Mouse (Mus musculus): Measurements from ENCODE around the gene Ccdc30.

The Ccdc30 gene

DNA sequence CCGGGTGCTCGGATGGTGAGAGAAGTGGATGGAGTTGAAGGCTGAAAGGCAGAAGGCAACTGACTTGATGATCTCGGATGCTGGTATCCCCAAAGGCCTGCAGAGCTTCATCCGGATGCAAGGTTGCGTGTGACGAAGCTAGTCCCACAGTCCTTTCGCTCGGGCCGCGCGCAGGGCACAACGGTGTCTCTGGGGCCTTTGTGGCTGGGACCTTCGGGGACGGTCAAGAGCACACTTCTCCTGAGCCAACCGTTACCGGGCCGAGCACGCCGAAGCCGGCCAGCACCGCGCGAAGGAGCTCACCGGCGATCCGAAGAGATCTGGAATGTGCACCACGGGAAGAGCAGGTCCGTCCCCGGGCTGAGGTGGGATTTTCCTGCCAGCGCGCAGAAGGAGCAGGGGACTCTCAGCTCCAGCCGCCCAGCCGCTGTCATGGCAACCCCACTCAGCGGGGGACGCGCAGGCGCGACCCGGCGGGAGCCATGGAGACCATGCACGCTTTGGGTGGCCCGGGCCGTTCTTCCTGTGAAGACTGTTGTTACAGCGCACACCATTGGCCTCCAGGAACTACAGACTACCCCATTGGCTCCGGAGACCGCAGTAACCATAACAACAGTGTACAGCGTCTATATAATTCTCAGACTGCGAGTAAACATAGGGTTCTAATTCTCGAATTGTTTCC lies at the start of gene Ccdc30:
TSS of gene Ccdc30 (minus strand) at position 450 of the 682 bp plus-strand sequence.
- DNase-seq (ENCODE audit: low read depth, low spot score) = peak; percentile 80

DNA sequence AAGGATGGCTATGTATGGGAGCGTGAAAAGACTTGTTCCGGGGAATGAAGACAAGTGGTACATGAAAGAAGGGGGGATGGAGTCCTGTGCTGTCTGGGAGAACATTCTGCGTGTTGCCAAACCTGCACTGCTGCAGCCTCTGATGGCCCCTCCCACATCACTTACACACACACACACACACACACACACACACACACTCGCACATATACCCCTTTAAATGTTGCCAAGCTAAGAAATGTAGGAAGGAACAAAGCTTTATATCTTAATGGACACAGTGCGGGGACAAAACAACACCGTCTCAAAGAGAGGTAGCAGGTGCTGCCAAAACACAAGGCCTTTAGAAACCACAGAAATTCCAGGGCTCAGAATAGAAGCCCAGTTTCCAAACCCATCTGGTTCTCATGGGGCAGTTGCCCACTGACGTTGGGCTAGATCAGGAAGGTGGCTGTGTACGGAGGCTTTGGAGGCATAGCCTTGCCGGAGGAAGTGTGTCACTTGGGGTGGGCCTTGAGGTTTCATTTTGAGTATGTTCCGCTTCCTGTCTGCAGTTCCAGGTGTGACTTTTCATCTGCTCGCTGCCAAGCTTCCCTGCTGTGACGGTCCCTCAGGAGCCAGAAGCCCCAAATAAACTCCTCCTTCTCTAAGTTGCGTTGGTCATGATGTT lies 48.6 kb upstream of the Ccdc30 start:
- peak; percentile 82 for DNase-seq (ENCODE audit: low read depth, low spot score)
- Histone ChIP-seq H3K27me3 (ENCODE audit: control insufficient read depth, insufficient read depth, low read length, poor library complexity, severe bottlenecking) (no peaks in the 10 kb centered on the region), H3K36me3 (ENCODE audit: control insufficient read depth, insufficient read depth, low read length, poor library complexity, severe bottlenecking) (no peaks in the 10 kb centered on the region)

More for the DNA sequence above, at the start of gene Ccdc30:
- Histone ChIP-seq H3K27me3 (ENCODE audit: control insufficient read depth, insufficient read depth, low read length, poor library complexity, severe bottlenecking) (no peaks in the 10 kb centered on the region), H3K36me3 (ENCODE audit: control insufficient read depth, insufficient read depth, low read length, poor library complexity, severe bottlenecking) (peaks cover 1% of the 10 kb centered on the region; the same call in 1 of the 2 replicates)

DNA sequence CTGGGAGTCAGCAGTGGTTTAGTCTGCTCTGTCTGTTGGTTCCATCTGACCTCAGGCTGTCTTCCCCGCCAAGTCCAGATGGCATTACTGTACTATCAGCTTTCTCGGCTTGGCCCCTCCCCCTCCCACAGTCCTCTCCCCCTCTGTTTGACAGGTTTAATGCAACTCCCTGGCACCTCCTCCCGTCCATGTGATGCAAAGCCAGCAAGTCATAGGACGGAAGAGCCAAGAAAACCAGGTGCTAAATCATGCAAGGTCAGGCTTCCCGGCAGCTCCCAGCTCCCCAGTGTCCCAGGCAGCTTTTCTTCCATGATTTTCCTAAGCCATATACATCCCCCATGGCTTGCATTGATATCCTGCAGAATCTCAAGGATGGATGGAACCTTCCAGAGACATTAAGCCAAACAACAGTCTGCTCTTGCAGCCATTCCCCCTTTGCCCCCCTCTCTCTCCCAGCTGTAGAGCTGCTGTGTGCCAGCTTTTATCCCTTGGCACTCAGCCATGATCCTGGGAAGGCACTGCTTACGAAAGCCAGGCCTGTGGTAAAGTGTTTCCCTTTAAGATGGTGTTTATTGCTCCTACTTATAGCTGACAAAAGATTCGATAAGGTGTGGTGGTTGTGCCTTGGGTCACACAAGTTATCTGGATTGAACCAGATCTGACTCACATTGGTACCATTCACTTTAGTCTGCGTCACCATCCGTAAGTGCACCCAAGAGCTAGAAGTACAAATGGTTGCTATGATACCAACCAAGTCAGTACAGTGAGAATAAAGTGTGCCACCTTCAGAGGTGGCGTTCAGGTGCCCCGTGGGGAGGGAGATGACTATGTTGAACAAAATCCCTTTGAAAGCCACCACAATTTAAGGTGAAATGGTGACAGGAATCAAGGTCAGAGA lies 47.8 kb upstream of the Ccdc30 start:
- no peaks in the 10 kb centered on the region for H3K36me3 ChIP-seq (ENCODE audit: control insufficient read depth, insufficient read depth, low read length, poor library complexity, severe bottlenecking)
- no peaks in the 10 kb centered on the region for H3K27me3 ChIP-seq (ENCODE audit: control insufficient read depth, insufficient read depth, low read length, poor library complexity, severe bottlenecking)
- no peak for DNase-seq (ENCODE audit: low read depth, low spot score)

DNA sequence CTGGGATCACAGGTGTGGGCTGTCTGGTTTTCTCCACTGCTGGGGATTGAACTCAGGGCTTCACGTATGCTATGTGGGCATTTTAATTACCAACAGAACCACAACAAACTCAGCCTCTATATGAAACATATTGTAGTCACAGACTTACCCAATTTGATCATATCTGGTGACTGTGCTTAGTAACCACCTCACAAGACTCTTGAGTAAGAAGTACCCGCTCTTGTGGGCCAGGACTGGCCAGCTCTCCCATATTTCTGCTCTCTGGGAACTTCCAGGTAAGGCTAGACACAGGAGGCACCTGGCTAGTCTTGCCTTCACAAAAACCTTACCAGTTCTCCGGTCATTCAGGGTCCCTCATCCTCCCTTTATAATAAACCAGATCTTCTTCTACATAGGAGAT lies 47.1 kb upstream of the Ccdc30 start:
- no peaks in the 10 kb centered on the region for H3K36me3 ChIP-seq (ENCODE audit: control insufficient read depth, insufficient read depth, low read length, poor library complexity, severe bottlenecking)
- DNase-seq (ENCODE audit: low read depth, low spot score) = no peak
- no peaks in the 10 kb centered on the region for H3K27me3 ChIP-seq (ENCODE audit: control insufficient read depth, insufficient read depth, low read length, poor library complexity, severe bottlenecking)

DNA sequence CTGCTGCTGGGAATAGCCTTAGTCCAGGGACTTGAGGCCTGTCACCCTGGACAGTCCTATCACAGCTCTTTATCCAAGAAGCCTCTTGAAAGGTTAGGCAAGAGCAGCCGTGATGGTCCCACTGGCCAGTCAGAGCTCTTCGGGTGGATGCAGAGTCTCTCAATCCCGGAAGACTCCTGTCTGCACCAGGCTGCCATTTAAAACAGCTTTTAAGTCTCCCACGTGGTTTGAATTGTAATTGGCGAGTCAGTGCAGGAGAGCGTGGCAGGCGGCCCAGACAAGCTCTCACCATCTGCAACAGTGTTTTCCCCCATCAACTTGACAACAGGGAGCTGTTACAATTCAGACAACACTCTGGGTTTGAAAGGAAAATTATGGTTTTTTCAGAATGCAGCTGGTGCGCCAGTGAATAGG lies 45.4 kb upstream of the Ccdc30 start:
- Histone ChIP-seq H3K27me3 (ENCODE audit: control insufficient read depth, insufficient read depth, low read length, poor library complexity, severe bottlenecking) (no peaks in the 10 kb centered on the region), H3K36me3 (ENCODE audit: control insufficient read depth, insufficient read depth, low read length, poor library complexity, severe bottlenecking) (no peaks in the 10 kb centered on the region)
- no peak for DNase-seq (ENCODE audit: low read depth, low spot score)

DNA sequence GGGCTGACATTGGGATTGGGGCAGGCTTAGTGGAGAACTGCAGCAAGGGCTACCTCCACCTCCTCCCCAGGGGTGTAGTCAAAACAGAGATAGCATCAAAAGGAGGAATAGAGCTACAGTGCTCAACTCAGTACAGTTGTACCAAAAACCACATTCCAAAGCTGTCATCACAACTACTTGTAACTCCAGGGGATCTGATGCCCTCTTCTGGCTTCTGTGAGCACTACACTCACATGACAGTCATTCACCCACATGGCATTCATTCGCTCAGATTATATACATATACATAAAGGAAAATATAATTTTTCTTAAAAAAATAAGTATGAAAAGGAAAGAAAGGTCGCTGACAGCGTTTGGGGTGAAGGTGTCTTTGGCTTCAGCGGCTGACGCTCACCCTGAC lies 45.0 kb upstream of the Ccdc30 start:
- no peaks in the 10 kb centered on the region for H3K27me3 ChIP-seq (ENCODE audit: control insufficient read depth, insufficient read depth, low read length, poor library complexity, severe bottlenecking)
- peak; percentile 24 for DNase-seq (ENCODE audit: low read depth, low spot score)
- no peaks in the 10 kb centered on the region for H3K36me3 ChIP-seq (ENCODE audit: control insufficient read depth, insufficient read depth, low read length, poor library complexity, severe bottlenecking)

DNA sequence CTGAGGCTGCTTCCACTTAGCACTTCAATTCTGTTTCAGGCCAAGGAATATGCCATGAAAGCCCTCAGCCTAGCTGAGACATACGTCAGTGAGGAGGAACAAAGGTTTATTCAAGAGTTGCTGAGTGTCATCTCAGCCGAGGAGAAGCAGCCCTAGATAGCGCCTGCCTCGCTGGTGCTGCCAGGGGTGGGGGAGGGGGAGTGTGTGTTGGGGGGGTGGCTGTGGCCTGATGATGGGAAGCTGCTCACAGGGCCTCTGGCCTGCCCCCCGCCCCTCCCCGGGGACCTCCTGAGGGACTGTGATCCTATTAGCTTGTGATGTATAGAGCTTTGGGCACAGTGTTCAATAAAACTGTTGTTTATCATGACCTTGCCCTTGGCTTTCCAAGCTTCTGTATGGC lies 38.2 kb upstream of the Ccdc30 start:
- Histone ChIP-seq H3K36me3 (ENCODE audit: control insufficient read depth, insufficient read depth, low read length, poor library complexity, severe bottlenecking) (no peaks in the 10 kb centered on the region), H3K27me3 (ENCODE audit: control insufficient read depth, insufficient read depth, low read length, poor library complexity, severe bottlenecking) (no peaks in the 10 kb centered on the region)
- no peak for DNase-seq (ENCODE audit: low read depth, low spot score)

DNA sequence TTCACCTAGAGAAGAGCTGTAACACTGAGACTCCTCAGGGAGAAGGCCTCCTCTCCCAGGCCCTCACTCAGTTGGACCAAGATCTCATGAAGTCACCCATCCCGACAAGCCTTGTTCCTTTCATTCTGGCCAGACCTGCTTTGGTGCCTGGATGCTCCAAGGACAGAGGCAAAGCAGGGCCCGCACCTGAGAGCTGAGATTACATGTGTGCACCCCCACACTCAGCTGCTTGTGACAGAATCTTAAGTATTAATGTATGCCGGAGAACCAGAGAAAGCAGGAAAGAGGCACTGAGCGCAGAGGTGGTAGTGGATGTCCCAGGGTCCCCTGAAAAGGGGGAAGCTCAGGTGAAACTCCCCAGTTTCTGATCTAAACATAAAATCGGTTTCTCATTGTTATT lies 37.8 kb upstream of the Ccdc30 start:
- DNase-seq (ENCODE audit: low read depth, low spot score) = no peak
- H3K36me3 ChIP-seq (ENCODE audit: control insufficient read depth, insufficient read depth, low read length, poor library complexity, severe bottlenecking) = no peaks in the 10 kb centered on the region
- H3K27me3 ChIP-seq (ENCODE audit: control insufficient read depth, insufficient read depth, low read length, poor library complexity, severe bottlenecking) = no peaks in the 10 kb centered on the region

DNA sequence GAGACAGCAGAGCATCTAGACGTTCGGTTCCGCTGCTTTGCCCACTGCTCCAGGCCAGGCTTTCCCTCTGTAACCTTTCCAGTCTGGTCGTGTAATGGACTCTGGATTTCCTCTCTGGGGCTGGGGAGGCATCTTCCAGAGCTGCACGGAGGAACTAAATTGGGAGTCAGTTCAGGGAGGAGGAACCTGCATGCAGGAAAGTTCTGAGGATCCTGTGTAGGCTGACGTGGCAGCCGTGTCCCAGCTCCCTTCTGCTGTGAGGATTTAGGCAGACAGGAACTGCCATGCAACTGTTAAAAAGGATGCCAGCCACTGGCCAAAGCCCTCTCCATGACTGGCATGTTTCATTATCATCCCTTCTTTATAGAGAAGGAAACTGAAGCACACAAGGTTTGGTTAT lies 35.1 kb upstream of the Ccdc30 start:
- Histone ChIP-seq H3K27me3 (ENCODE audit: control insufficient read depth, insufficient read depth, low read length, poor library complexity, severe bottlenecking) (no peaks in the 10 kb centered on the region), H3K36me3 (ENCODE audit: control insufficient read depth, insufficient read depth, low read length, poor library complexity, severe bottlenecking) (no peaks in the 10 kb centered on the region)
- DNase-seq (ENCODE audit: low read depth, low spot score) = no peak

DNA sequence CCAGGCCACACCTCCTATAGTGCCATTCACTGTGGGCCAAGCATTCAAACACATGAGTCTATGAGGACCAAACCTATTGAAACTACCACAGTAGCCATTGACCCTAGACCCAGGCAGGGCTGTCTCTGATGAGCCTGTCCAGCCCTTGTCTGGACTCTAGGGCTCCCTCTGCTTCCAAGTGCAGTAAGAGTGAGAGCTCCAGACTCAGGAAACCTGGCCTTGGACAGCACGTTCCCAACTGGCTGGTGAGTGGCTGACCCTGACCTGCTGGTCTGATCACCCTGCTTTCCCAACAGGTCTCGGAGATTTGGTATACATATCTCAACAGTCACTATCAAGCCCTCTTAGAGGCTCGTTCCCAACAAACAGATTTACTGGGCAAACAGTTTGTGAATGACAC lies 32.5 kb upstream of the Ccdc30 start:
- H3K36me3 ChIP-seq (ENCODE audit: control insufficient read depth, insufficient read depth, low read length, poor library complexity, severe bottlenecking) = no peaks in the 10 kb centered on the region
- H3K27me3 ChIP-seq (ENCODE audit: control insufficient read depth, insufficient read depth, low read length, poor library complexity, severe bottlenecking) = no peaks in the 10 kb centered on the region
- no peak for DNase-seq (ENCODE audit: low read depth, low spot score)

DNA sequence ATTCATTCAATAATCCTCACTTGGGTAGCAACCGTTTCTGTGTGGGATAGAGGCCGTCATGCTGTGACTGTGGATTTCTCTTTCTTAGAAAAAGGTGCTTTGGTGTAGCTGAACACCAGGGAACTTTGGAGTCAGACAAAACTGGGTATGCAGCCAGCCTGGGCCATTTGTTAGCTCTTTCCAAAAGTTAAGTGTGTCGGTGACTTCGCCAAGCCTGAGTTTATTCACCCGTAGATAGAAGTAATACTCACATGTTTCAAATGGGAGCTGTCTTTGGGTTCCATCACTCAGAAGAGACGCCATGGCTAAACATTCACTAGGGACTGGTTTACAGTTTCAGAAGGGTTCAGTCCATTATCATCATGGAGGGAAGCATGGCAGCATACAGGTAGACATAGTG lies 31.9 kb upstream of the Ccdc30 start:
- Histone ChIP-seq H3K27me3 (ENCODE audit: control insufficient read depth, insufficient read depth, low read length, poor library complexity, severe bottlenecking) (no peaks in the 10 kb centered on the region), H3K36me3 (ENCODE audit: control insufficient read depth, insufficient read depth, low read length, poor library complexity, severe bottlenecking) (no peaks in the 10 kb centered on the region)
- DNase-seq (ENCODE audit: low read depth, low spot score) = no peak

DNA sequence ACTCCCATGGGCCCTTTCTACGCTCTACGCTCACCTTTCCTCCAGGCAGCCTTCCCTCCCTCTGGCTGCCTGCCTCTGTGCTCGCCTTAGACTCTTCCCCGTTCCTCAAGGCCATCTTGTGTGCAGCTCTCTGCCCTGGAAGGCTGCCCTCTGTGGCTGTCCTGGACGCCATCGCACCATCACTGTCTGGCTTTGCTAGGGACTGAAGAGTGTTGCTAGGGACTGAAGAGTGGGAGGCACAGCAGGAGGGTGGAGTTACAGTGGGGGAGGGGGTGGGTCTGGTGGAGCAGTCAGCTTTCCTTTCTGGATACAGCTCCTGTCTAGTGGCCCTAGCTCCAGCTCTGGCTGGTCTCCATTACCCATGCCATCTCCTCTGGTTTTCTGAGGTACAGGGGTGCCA lies 27.2 kb upstream of the Ccdc30 start:
- no peaks in the 10 kb centered on the region for H3K27me3 ChIP-seq (ENCODE audit: control insufficient read depth, insufficient read depth, low read length, poor library complexity, severe bottlenecking)
- DNase-seq (ENCODE audit: low read depth, low spot score) = no peak

DNA sequence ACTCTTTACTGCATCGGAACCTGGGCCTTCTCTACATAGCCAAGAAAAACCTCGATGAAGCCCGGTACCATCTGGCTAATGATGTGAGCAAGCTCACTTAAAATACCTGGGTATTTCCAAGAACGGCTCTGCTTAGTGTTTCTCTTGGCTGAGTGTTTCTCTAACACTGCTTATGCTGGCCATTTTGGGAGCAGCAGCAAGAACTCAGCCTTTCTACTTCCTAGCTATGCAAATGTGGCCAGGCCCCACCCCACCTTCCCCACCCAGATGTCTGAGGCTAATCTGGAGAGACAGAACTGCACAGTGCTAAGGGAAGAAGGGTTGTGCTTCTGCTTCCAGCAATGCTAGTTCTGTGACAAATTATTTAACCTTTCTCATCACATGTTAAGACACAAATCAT lies 26.5 kb upstream of the Ccdc30 start:
- Histone ChIP-seq H3K27me3 (ENCODE audit: control insufficient read depth, insufficient read depth, low read length, poor library complexity, severe bottlenecking) (no peaks in the 10 kb centered on the region), H3K36me3 (ENCODE audit: control insufficient read depth, insufficient read depth, low read length, poor library complexity, severe bottlenecking) (no peaks in the 10 kb centered on the region)
- DNase-seq (ENCODE audit: low read depth, low spot score) = no peak

More for the DNA sequence above, 27.2 kb upstream of the Ccdc30 start:
- no peaks in the 10 kb centered on the region for H3K36me3 ChIP-seq (ENCODE audit: control insufficient read depth, insufficient read depth, low read length, poor library complexity, severe bottlenecking)

DNA sequence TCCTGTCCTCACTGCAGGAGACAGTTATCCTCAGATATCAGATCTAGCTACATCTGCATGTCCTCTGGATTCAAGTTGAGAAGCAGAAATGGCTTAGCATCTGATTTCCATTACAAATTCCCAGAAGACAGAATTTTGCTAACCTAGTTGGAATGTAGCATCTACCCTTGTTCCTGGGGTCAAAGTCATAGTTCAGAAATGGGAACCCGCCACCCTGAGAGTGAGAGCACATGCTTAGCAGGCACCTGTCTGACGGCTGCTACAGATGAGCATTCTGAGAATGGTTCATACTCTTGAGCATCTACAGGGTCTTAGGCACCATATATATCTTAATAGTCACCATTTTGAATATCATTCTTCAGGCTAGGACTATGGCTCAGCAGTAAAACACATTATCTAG lies 22.6 kb upstream of the Ccdc30 start:
- no peak for DNase-seq (ENCODE audit: low read depth, low spot score)
- Histone ChIP-seq H3K36me3 (ENCODE audit: control insufficient read depth, insufficient read depth, low read length, poor library complexity, severe bottlenecking) (no peaks in the 10 kb centered on the region), H3K27me3 (ENCODE audit: control insufficient read depth, insufficient read depth, low read length, poor library complexity, severe bottlenecking) (no peaks in the 10 kb centered on the region)

DNA sequence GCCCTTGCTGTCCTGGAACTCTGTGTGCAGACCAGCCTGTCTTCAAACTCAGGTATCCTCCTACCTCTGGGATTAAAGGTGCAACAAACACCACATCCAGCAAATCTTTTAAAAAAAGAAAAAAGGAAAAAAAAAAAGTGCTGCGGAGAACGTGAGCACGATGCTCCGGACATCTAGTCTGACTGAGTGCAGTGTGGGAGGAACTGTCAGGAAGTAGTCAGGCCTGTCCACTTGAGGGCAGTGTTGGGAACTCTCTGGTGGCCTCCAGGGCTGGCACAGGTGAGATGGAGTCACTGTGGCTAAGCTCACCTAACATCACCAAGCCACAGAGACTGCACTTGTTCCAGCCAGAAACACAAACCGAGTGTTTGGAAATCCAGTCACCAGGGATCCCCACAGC lies 15.4 kb upstream of the Ccdc30 start:
- no peaks in the 10 kb centered on the region for H3K27me3 ChIP-seq (ENCODE audit: control insufficient read depth, insufficient read depth, low read length, poor library complexity, severe bottlenecking)
- DNase-seq (ENCODE audit: low read depth, low spot score) = peak; percentile 70
- no peaks in the 10 kb centered on the region for H3K36me3 ChIP-seq (ENCODE audit: control insufficient read depth, insufficient read depth, low read length, poor library complexity, severe bottlenecking)
